Mouse (Mus musculus): ENCODE measurements around the gene Bsnd. TPM values are rescaled to one million over a fixed set of nuclear protein-coding genes. Genes with fewer than 3 reads are reported as not detected.

Bsnd gene
- total and polyA plus RNA-seq, 3 experiments: 0.59 to 3.0 (median 1.8) TPM

- in situ Hi-C loops (cut with MboI; ENCODE audit: low pct_ligation_motif_present, low pct_unique_long_range_greater_than_20kb, low sequenced_read_pairs): no loop called here
- Histone ChIP-seq H3K4me3 (replicated peaks in 1 of 3; ENCODE audit: low read depth in 2 of 3, low read length in 2 of 3, poor library complexity in 1 of 3) (no peak overlapping the region), H3K9me3 (replicated peaks; ENCODE audit: low read length) (no peaks in the 10 kb centered on the region), H3K27ac (ENCODE audit: insufficient read depth, low read depth) (no peak overlapping the region), H3K4me1 (ENCODE audit: control insufficient read depth in 1 of 2, insufficient read depth in 2 of 2) (no peaks in the 10 kb centered on the region), H3K79me2 (replicated peaks; ENCODE audit: control insufficient read depth, extremely low read depth, insufficient read depth, poor library complexity, severe bottlenecking) (no peaks in the 10 kb centered on the region), H3K4me2 (ENCODE audit: insufficient read depth, low read depth, poor library complexity, severe bottlenecking) (no peak overlapping the region), H3K36me3 (replicated peaks in 1 of 2; ENCODE audit: control insufficient read depth in 1 of 2, insufficient read depth in 1 of 2, low read length in 1 of 2) (peaks cover 48 to 88% of the 10 kb centered on the region in 2 experiments), H3K27me3 (replicated peaks) (no peaks in the 10 kb centered on the region), H3K9ac (ENCODE audit: insufficient read depth, low read depth) (no peak overlapping the region)
- dilution Hi-C loops (cut with MboI; ENCODE audit: extremely low pct_ligation_motif_present, extremely low pct_unique_long_range_greater_than_20kb, low sequenced_read_pairs): no loop called here
- peak; percentile 61 for DNase-seq (ENCODE audit: extremely low read depth)
- TF ChIP-seq POLR2A (IDR thresholded peaks at IDR 0.05; ENCODE audit: low read depth, low read length): no peak
- peak; percentile 75 to 91 for TF ChIP-seq CTCF (conservative IDR thresholded peaks at IDR 0.05 in 1 of 2, IDR thresholded peaks at IDR 0.05 in 1 of 2; ENCODE audit: low read depth in 2 of 2, low read length in 2 of 2)
- TF ChIP-seq ZNF384 (IDR thresholded peaks at IDR 0.05; ENCODE audit: low read depth, low read length): 0 out of 2 replicates have a peak, but pooled peaks have one; percentile 37
- TF ChIP-seq USF1 (IDR thresholded peaks at IDR 0.05; ENCODE audit: low read depth, low read length): no peak
- TF ChIP-seq RAD21 (IDR thresholded peaks at IDR 0.05; ENCODE audit: low read depth, low read length): peak; percentile 42
- peak; percentile 47 for TF ChIP-seq SMC3 (IDR thresholded peaks at IDR 0.05; ENCODE audit: low read depth, low read length)
- TF ChIP-seq EP300 (IDR thresholded peaks at IDR 0.05; ENCODE audit: low read length): no peak
- no peak for TF ChIP-seq ETS1 (conservative IDR thresholded peaks at IDR 0.05; ENCODE audit: low read depth, low read length)
- no peak for TF ChIP-seq ZC3H11A (IDR thresholded peaks at IDR 0.05; ENCODE audit: low read depth, low read length)
- no peak for TF ChIP-seq MAX (IDR thresholded peaks at IDR 0.05; ENCODE audit: low read length)
- TF ChIP-seq TCF12 (IDR thresholded peaks at IDR 0.05; ENCODE audit: low read depth, low read length): no peak
- TF ChIP-seq E2F4 (IDR thresholded peaks at IDR 0.05; ENCODE audit: insufficient replicate concordance, low read depth, low read length): no peak
These were observed 55.6 kb downstream of the Bsnd start for GRCm38 (mm10) chr4:106436475-106436874.

GRCm38 (mm10) chr4:106435426-106435825 is 56.7 kb downstream of the Bsnd start:
- no peak overlapping the region for H3K4me3 ChIP-seq (replicated peaks in 1 of 3; ENCODE audit: low read depth in 2 of 3, low read length in 2 of 3, poor library complexity in 1 of 3)

More at GRCm38 (mm10) chr4:106435426-106435825, 56.7 kb downstream of the Bsnd start:
- Histone ChIP-seq H3K27ac (ENCODE audit: insufficient read depth, low read depth) (no peak overlapping the region), H3K79me2 (replicated peaks; ENCODE audit: control insufficient read depth, extremely low read depth, insufficient read depth, poor library complexity, severe bottlenecking) (no peaks in the 10 kb centered on the region), H3K9ac (ENCODE audit: insufficient read depth, low read depth) (no peak overlapping the region), H3K27me3 (replicated peaks) (no peaks in the 10 kb centered on the region), H3K36me3 (replicated peaks in 1 of 2; ENCODE audit: control insufficient read depth in 1 of 2, insufficient read depth in 1 of 2, low read length in 1 of 2) (peaks cover 52 to 88% of the 10 kb centered on the region in 2 experiments), H3K4me2 (ENCODE audit: insufficient read depth, low read depth, poor library complexity, severe bottlenecking) (no peak overlapping the region), H3K9me3 (replicated peaks; ENCODE audit: low read length) (no peaks in the 10 kb centered on the region), H3K4me1 (ENCODE audit: control insufficient read depth in 1 of 2, insufficient read depth in 2 of 2) (no peaks in the 10 kb centered on the region)
- dilution Hi-C loops (cut with MboI; ENCODE audit: extremely low pct_ligation_motif_present, extremely low pct_unique_long_range_greater_than_20kb, low sequenced_read_pairs): no loop called here
- no peak for TF ChIP-seq EP300 (IDR thresholded peaks at IDR 0.05; ENCODE audit: low read length)
- TF ChIP-seq E2F4 (IDR thresholded peaks at IDR 0.05; ENCODE audit: insufficient replicate concordance, low read depth, low read length): no peak
- no peak for TF ChIP-seq POLR2A (IDR thresholded peaks at IDR 0.05; ENCODE audit: low read depth, low read length)
- TF ChIP-seq RAD21 (IDR thresholded peaks at IDR 0.05; ENCODE audit: low read depth, low read length): no peak
- no peak for TF ChIP-seq IRF4 (IDR thresholded peaks at IDR 0.05; ENCODE audit: low read depth, low read length)
- no peak for TF ChIP-seq MAFK (IDR thresholded peaks at IDR 0.05; ENCODE audit: insufficient replicate concordance, low read length)
- TF ChIP-seq CHD1 (IDR thresholded peaks at IDR 0.05; ENCODE audit: low read depth, low read length): no peak
- no peak for TF ChIP-seq SIN3A (IDR thresholded peaks at IDR 0.05; ENCODE audit: low read length)
- no peak for TF ChIP-seq UBTF (IDR thresholded peaks at IDR 0.05; ENCODE audit: low read depth, low read length)
- TF ChIP-seq ZC3H11A (IDR thresholded peaks at IDR 0.05; ENCODE audit: low read depth, low read length): no peak
- TF ChIP-seq JUND (conservative IDR thresholded peaks at IDR 0.05; ENCODE audit: low read depth, low read length): no peak
- no peak for TF ChIP-seq USF2 (conservative IDR thresholded peaks at IDR 0.05; ENCODE audit: low read depth, low read length)
- in situ Hi-C loops (cut with MboI; ENCODE audit: low pct_ligation_motif_present, low pct_unique_long_range_greater_than_20kb, low sequenced_read_pairs): no loop called here
- DNase-seq (ENCODE audit: extremely low read depth): no peak

Other genes with a start within 250 kb of the Bsnd start
- gene Usp24, start 176.1 kb downstream of the Bsnd start, total RNA-seq (2012; rRNA removed): 13.9 and 16.7 TPM in 2 replicates
- gene Usp24, start 176.1 kb downstream of the Bsnd start, total RNA-seq (2014; rRNA removed): 12.2 and 13.0 TPM in 2 replicates
- 20.4 and 25.7 TPM in 2 replicates for gene Usp24, start 176.1 kb downstream of the Bsnd start, polyA plus RNA-seq (2012; ENCODE audit: insufficient read length, low read depth)
- not detected in 2 replicates for gene Pcsk9, start 28.0 kb downstream of the Bsnd start, total RNA-seq (2012; rRNA removed)
- not detected in 2 replicates for gene Pcsk9, start 28.0 kb downstream of the Bsnd start, total RNA-seq (2014; rRNA removed)
- gene Pcsk9, start 28.0 kb downstream of the Bsnd start, polyA plus RNA-seq (2012; ENCODE audit: insufficient read length, low read depth): not detected in 2 replicates
- 46.9 and 51.6 TPM in 2 replicates for gene Dhcr24, start 68.8 kb upstream of the Bsnd start, total RNA-seq (2012; rRNA removed)
- gene Dhcr24, start 68.8 kb upstream of the Bsnd start, total RNA-seq (2014; rRNA removed): 37.3 and 41.4 TPM in 2 replicates
- 87.8 and 90.5 TPM in 2 replicates for gene Dhcr24, start 68.8 kb upstream of the Bsnd start, polyA plus RNA-seq (2012; ENCODE audit: insufficient read length, low read depth)
- gene Lexm, start 125.0 kb upstream of the Bsnd start, total RNA-seq (2012; rRNA removed): 0.21 TPM in 2 replicates
- gene Lexm, start 125.0 kb upstream of the Bsnd start, total RNA-seq (2014; rRNA removed): 0.15 and 0.19 TPM in 2 replicates
- gene Lexm, start 125.0 kb upstream of the Bsnd start, polyA plus RNA-seq (2012; ENCODE audit: insufficient read length, low read depth): not detected in 2 replicates
- not detected in 2 replicates for gene Ttc22, start 130.1 kb upstream of the Bsnd start, total RNA-seq (2012; rRNA removed)
- gene Ttc22, start 130.1 kb upstream of the Bsnd start, total RNA-seq (2014; rRNA removed): not detected in 2 replicates
- not detected in 2 replicates for gene Ttc22, start 130.1 kb upstream of the Bsnd start, polyA plus RNA-seq (2012; ENCODE audit: insufficient read length, low read depth)
- 14.9 and 17.1 TPM in 2 replicates for gene Pars2, start 158.8 kb upstream of the Bsnd start, total RNA-seq (2012; rRNA removed)
- gene Pars2, start 158.8 kb upstream of the Bsnd start, total RNA-seq (2014; rRNA removed): 11.1 and 13.0 TPM in 2 replicates
- 9.3 and 11.1 TPM in 2 replicates for gene Pars2, start 158.8 kb upstream of the Bsnd start, polyA plus RNA-seq (2012; ENCODE audit: insufficient read length, low read depth)
- 47.8 and 51.3 TPM in 2 replicates for gene Ttc4, start 186.7 kb upstream of the Bsnd start, total RNA-seq (2012; rRNA removed)
- 61.8 and 66.3 TPM in 2 replicates for gene Ttc4, start 186.7 kb upstream of the Bsnd start, total RNA-seq (2014; rRNA removed)
- gene Ttc4, start 186.7 kb upstream of the Bsnd start, polyA plus RNA-seq (2012; ENCODE audit: insufficient read length, low read depth): 50.2 and 50.9 TPM in 2 replicates
- 0.04 TPM in 1 of 2 replicates, not detected in the other for gene Mroh7, start 238.6 kb upstream of the Bsnd start, total RNA-seq (2012; rRNA removed)
- gene Mroh7, start 238.6 kb upstream of the Bsnd start, total RNA-seq (2014; rRNA removed): not detected in 2 replicates
- gene Mroh7, start 238.6 kb upstream of the Bsnd start, polyA plus RNA-seq (2012; ENCODE audit: insufficient read length, low read depth): not detected in 2 replicates
- 0.34 and 0.38 TPM in 2 replicates for gene Fam151a, start 241.6 kb upstream of the Bsnd start, total RNA-seq (2012; rRNA removed)
- gene Fam151a, start 241.6 kb upstream of the Bsnd start, total RNA-seq (2014; rRNA removed): 0.11 TPM in 1 of 2 replicates, not detected in the other
- 0.24 TPM in 1 of 2 replicates, not detected in the other for gene Fam151a, start 241.6 kb upstream of the Bsnd start, polyA plus RNA-seq (2012; ENCODE audit: insufficient read length, low read depth)

Measured in CH12.LX (cell line).